Mouse (Mus musculus) CD4-positive, CD25-positive, alpha-beta regulatory T cell, adult 4 months (primary cell): ENCODE data around the gene Sertad2. TPM values are rescaled to one million over a fixed set of nuclear protein-coding genes. Genes with fewer than 3 reads are reported as not detected.
A peak's percentile ranks its signal among the peaks of the same experiment; 100 is the strongest.

Experiments used
- ATAC-seq: one replicate; pipeline ENCODE4 v1.8.0; 2017
- polyA plus RNA-seq, 2 experiments: library from polyadenylated mRNA; unstranded; fragments of 100-300 nt; shearing (Covaris generic); gene quantifications; one replicate each; pipeline ENCODE4 v1.2.1; 2017

Sertad2 gene
- polyA plus RNA-seq, 2 experiments from 2014 or later = 18.5 TPM

GRCm38 (mm10) chr11:20646986-20647726 lies 104.1 kb downstream of the Sertad2 start:
- no peak for ATAC-seq

- ATAC-seq = no peak
These were observed 105.0 kb downstream of the Sertad2 start for GRCm38 (mm10) chr11:20647902-20648625.

GRCm38 (mm10) chr11:20649477-20649876 lies 106.4 kb downstream of the Sertad2 start:
- no peak for ATAC-seq

GRCm38 (mm10) chr11:20650006-20650639 lies 107.1 kb downstream of the Sertad2 start:
- no peak for ATAC-seq

GRCm38 (mm10) chr11:20651166-20651565 lies 108.1 kb downstream of the Sertad2 start:
- no peak for ATAC-seq

- peak; percentile 11 for ATAC-seq
These were observed 113.0 kb downstream of the Sertad2 start for GRCm38 (mm10) chr11:20655795-20656710.

GRCm38 (mm10) chr11:20656711-20657057 lies 113.6 kb downstream of the Sertad2 start:
- ATAC-seq = peak; percentile 35

- ATAC-seq = no peak
These were observed 116.0 kb downstream of the Sertad2 start for GRCm38 (mm10) chr11:20659094-20659493.

- ATAC-seq = no peak
These were observed 117.4 kb downstream of the Sertad2 start for GRCm38 (mm10) chr11:20660111-20661097.

- peak; percentile 78 for ATAC-seq
These were observed 118.6 kb downstream of the Sertad2 start for GRCm38 (mm10) chr11:20661652-20662051.

GRCm38 (mm10) chr11:20662811-20663210 lies 119.8 kb downstream of the Sertad2 start:
- no peak for ATAC-seq

- no peak for ATAC-seq
These were observed 120.6 kb downstream of the Sertad2 start for GRCm38 (mm10) chr11:20663580-20664198.

- no peak for ATAC-seq
These were observed 121.8 kb downstream of the Sertad2 start for GRCm38 (mm10) chr11:20664878-20665277.

- ATAC-seq = no peak
These were observed 128.8 kb downstream of the Sertad2 start for GRCm38 (mm10) chr11:20671789-20672392.

GRCm38 (mm10) chr11:20672513-20672912 lies 129.5 kb downstream of the Sertad2 start:
- no peak for ATAC-seq

- ATAC-seq = no peak
These were observed 136.3 kb downstream of the Sertad2 start for GRCm38 (mm10) chr11:20679396-20679795.

GRCm38 (mm10) chr11:20680781-20681180 lies 137.7 kb downstream of the Sertad2 start:
- ATAC-seq = no peak

- ATAC-seq = no peak
These were observed 138.6 kb downstream of the Sertad2 start for GRCm38 (mm10) chr11:20681679-20682078.

GRCm38 (mm10) chr11:20691000-20691399 lies 147.9 kb downstream of the Sertad2 start:
- ATAC-seq = peak; percentile 88
